Mouse (Mus musculus): ENCODE data around the gene Gm20458. TPM values are rescaled to one million over a fixed set of nuclear protein-coding genes. Genes with fewer than 3 reads are reported as not detected.

The Gm20458 gene
- total RNA-seq, 1 experiment from 2014 or later: not detected

Other genes starting within 250 kb of the Gm20458 start
- gene Wfdc15b, start 239.3 kb upstream of the Gm20458 start, total RNA-seq (2017): not detected in 2 replicates
- gene Svs2, start 222.5 kb upstream of the Gm20458 start, total RNA-seq (2017): not detected in 2 replicates
- gene Svs3b, start 204.3 kb upstream of the Gm20458 start, total RNA-seq (2017): not detected in 2 replicates
- not detected in 2 replicates for gene Svs4, start 182.5 kb upstream of the Gm20458 start, total RNA-seq (2017)
- not detected in 2 replicates for gene Svs3a, start 171.7 kb upstream of the Gm20458 start, total RNA-seq (2017)
- not detected in 2 replicates for gene Svs6, start 144.2 kb upstream of the Gm20458 start, total RNA-seq (2017)
- gene Svs5, start 128.2 kb upstream of the Gm20458 start, total RNA-seq (2017): not detected in 2 replicates
- gene Slpi, start 71.9 kb upstream of the Gm20458 start, total RNA-seq (2017): 5.4 and 12.8 TPM in 2 replicates
- gene Rbpjl, start 57.8 kb upstream of the Gm20458 start, total RNA-seq (2017): not detected in 2 replicates
- gene Matn4, start 55.8 kb upstream of the Gm20458 start, total RNA-seq (2017): 0.31 TPM in 1 of 2 replicates, not detected in the other
- gene Sdc4, start 17.1 kb upstream of the Gm20458 start, total RNA-seq (2017): 11.6 and 17.7 TPM in 2 replicates
- gene Sys1, start 4.0 kb upstream of the Gm20458 start, total RNA-seq (2017): 17.0 and 20.7 TPM in 2 replicates
- not detected in 2 replicates for gene Trp53tg5, start 12.8 kb downstream of the Gm20458 start, total RNA-seq (2017)
- gene Dbndd2, start 25.1 kb downstream of the Gm20458 start, total RNA-seq (2017): 1.6 TPM in 1 of 2 replicates, not detected in the other
- gene Pigt, start 36.6 kb downstream of the Gm20458 start, total RNA-seq (2017): 28.1 and 28.2 TPM in 2 replicates
- 7.5 and 11.6 TPM in 2 replicates for gene Wfdc2, start 101.4 kb downstream of the Gm20458 start, total RNA-seq (2017)
- gene Spint3, start 112.5 kb downstream of the Gm20458 start, total RNA-seq (2017): not detected in 2 replicates
- gene Wfdc6a, start 124.5 kb downstream of the Gm20458 start, total RNA-seq (2017): not detected in 2 replicates
- gene Eppin, start 132.6 kb downstream of the Gm20458 start, total RNA-seq (2017): not detected in 2 replicates
- not detected in 2 replicates for gene Wfdc6b, start 152.6 kb downstream of the Gm20458 start, total RNA-seq (2017)
- not detected in 2 replicates for gene Wfdc8, start 152.7 kb downstream of the Gm20458 start, total RNA-seq (2017)
- not detected in 2 replicates for gene Wfdc16, start 177.8 kb downstream of the Gm20458 start, total RNA-seq (2017)
- 3.5 TPM in 1 of 2 replicates, not detected in the other for gene Wfdc10, start 195.1 kb downstream of the Gm20458 start, total RNA-seq (2017)
- gene Wfdc9, start 195.6 kb downstream of the Gm20458 start, total RNA-seq (2017): not detected in 2 replicates
- gene Wfdc11, start 213.1 kb downstream of the Gm20458 start, total RNA-seq (2017): not detected in 2 replicates
- not detected in 2 replicates for gene Wfdc13, start 224.1 kb downstream of the Gm20458 start, total RNA-seq (2017)
- not detected in 2 replicates for gene Spint4, start 237.5 kb downstream of the Gm20458 start, total RNA-seq (2017)